Mouse (Mus musculus) spleen, adult 2 months (tissue): ENCODE data around the gene L3mbtl3.

Source experiments
- CTCF ChIP-seq: fragments of 200-500 bp; IDR thresholded peaks from 2 replicates; pipeline ENCODE4 v1.5.1; 2011; ENCODE audit warnings: mild to moderate bottlenecking, inconsistent platforms; ENCODE audit not compliant: insufficient read depth, insufficient read length, insufficient replicate concordance; ENCODE audit errors: extremely low read depth
- POLR2A ChIP-seq: fragments of 200-500 bp; IDR thresholded peaks from 2 replicates; pipeline ENCODE4 v1.6.1; 2011; ENCODE audit warnings: low read depth, low read length, inconsistent platforms

DNA sequence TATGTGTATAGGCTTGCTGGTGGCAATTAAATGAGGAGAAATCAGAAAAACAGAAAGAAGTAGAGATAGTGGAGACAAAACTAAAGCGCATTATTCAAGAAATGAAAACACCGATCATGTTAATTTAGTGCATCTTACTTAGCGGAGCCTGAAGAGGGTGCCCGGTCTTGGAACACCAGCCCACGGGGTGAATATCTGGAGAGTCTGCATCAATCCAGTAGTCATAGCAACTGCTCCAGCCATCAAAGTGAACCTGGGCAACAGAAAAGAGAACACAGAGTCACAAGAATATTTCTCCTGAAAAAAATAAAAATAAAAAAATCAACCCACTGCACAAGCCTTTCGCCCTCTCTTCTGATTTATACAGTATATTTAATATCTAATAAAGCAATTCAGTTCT, 72.3 kb downstream of the L3mbtl3 start:
- TF ChIP-seq CTCF, result no peak
- TF ChIP-seq POLR2A, result no peak
